Mouse (Mus musculus): Measurements from ENCODE around the gene Chek2. TPM values are rescaled to one million over a fixed set of nuclear protein-coding genes. Genes with fewer than 3 reads are reported as not detected.
A peak's percentile ranks its signal among the peaks of the same experiment; 100 is the strongest.
"Not testable (repeated sequence)": the region's sequence is repeated elsewhere in the genome, so short reads cannot be mapped to it uniquely, and the experiment has no call there.

Gene Chek2
- polyA plus RNA-seq, 1 experiment from 2014 or later, result 18.4 TPM

DNA sequence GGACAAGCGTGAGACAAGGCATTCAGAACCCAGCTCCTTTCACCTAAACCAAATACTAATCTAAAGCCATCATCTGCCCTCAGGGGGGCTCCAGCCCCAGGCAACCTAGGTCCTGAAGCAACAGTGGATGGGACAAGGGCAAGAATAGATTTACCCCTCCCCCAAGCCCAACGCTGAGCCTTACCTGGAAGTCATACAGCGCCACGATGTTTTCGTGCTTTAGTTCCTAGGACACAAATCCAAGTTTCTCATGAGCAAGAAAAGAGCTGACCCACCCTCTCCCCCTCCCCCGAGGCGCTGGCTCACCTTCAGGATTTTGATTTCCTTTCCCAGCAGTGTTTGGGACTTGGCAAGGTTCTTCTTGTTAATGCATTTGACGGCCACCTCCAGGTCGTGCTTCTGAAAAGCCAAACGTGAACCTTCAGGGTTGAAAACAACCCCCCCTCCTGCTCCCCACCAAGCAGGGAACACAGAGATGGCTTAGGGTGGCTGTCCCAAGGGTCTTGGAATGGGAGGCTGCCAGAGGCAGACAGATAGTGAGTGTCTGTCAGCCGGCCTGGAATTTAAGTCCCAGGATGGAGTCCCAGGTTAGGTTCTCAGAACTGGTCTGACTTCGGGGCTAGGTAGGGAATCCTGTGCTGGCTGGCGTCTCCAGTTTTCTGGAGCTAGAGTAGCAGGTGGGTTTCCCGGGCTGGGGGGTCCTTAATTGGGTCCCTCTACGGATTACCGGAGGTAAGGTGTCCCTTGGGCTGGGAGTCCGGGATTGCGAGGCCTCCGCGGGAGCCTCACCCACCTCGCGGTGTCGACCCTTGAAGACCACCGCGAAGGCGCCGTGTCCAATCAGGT, 30.7 kb upstream of the Chek2 start:
- 0 out of 2 replicates have a peak overlapping the region, but pooled peaks have one; percentile 43 for H3K27ac ChIP-seq
- ATAC-seq (ENCODE audit: low FRiP score, low read depth), result peak; percentile 18; the same call in 1 of the 2 replicates
- H3K9ac ChIP-seq, result peak overlapping the region; percentile 96
- WGBS, result 4% methylated on average over 27 of the region's 27 CpGs
- H3K4me2 ChIP-seq (replicated peaks), result peak overlapping the region; percentile 98
- no peaks in the 10 kb centered on the region for H3K9me3 ChIP-seq
- peaks cover 11% of the 10 kb centered on the region; the same call in 1 of the 2 replicates for H3K36me3 ChIP-seq
- peaks cover 32% of the 10 kb centered on the region for H3K4me1 ChIP-seq
- H3K4me3 ChIP-seq, result peak overlapping the region; percentile 95
- H3K27me3 ChIP-seq (replicated peaks), result no peaks in the 10 kb centered on the region

- peak within 1 kb of the TSS; percentile 95 for H3K4me3 ChIP-seq
- WGBS, result under 1% methylated on average over 80 of the region's 80 CpGs
- H3K9ac ChIP-seq, result peak within 1 kb of the TSS; percentile 96
- no peaks in the 10 kb centered on the region for H3K27me3 ChIP-seq (replicated peaks)
- no peaks in the 10 kb centered on the region for H3K9me3 ChIP-seq
- H3K36me3 ChIP-seq, result peaks cover 7% of the 10 kb centered on the region; the same call in 1 of the 2 replicates
- ATAC-seq (ENCODE audit: low FRiP score, low read depth), result peak; percentile 95
- 0 out of 2 replicates have a peak within 1 kb of the TSS, but pooled peaks have one; percentile 43 for H3K27ac ChIP-seq
- peaks cover 32% of the 10 kb centered on the region for H3K4me1 ChIP-seq
- peak within 1 kb of the TSS; percentile 98 for H3K4me2 ChIP-seq (replicated peaks)
Measured at GRCm38 (mm10) chr5:110809667-110810325, 30.0 kb upstream of the Chek2 start, which contains the start of gene Ulk1. Gene Ulk1 (minus strand): TSS chr5:110810097.

GRCm38 (mm10) chr5:110824421-110824820, 15.4 kb upstream of the Chek2 start:
- no peaks in the 10 kb centered on the region for H3K9me3 ChIP-seq

DNA sequence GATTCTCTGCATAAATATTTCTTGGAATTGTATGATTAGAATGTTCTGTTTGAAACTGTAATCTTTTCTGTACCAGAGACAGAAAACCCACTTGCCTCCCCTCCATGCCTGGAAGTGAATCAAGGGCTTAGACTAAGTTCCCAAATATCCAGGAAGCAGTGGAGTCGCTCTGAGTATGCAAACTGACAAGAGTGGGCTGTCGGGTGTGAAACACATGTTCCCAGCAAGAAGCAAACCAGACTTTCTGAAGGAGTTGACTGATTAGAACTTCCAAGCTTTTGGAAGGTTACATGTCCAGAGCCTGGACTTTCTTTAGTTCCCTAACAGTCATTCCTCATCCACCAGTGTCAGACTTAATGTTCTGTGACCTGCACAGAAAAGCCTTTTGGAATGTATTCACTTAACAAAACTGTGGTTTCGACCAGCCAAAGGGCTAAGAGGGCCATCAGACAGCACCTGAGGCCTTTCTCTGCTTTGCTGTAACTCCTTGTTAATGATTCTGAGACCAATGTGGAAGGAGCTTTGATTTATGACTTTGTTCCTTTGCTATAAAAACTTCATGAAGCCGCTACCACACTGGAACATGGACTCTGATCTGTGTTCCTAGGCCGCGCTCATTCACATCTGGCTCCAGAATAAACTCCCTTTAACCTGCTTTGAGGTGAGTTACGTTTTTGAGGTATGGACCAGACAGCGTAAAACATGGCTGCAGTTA, 12.8 kb upstream of the Chek2 start:
- WGBS, result 85% methylated on average over 8 of the region's 8 CpGs
- Histone ChIP-seq H3K27ac (no peak overlapping the region), H3K4me1 (no peaks in the 10 kb centered on the region), H3K4me3 (no peak overlapping the region), H3K27me3 (replicated peaks) (no peaks in the 10 kb centered on the region), H3K9ac (no peak overlapping the region), H3K4me2 (replicated peaks) (no peak overlapping the region), H3K36me3 (no peaks in the 10 kb centered on the region), H3K9me3 (no peaks in the 10 kb centered on the region)
- ATAC-seq (ENCODE audit: low FRiP score, low read depth), result no peak

More at GRCm38 (mm10) chr5:110824421-110824820, 15.4 kb upstream of the Chek2 start:
- Histone ChIP-seq H3K9ac (no peak overlapping the region), H3K27ac (no peak overlapping the region), H3K36me3 (no peaks in the 10 kb centered on the region), H3K27me3 (replicated peaks) (no peaks in the 10 kb centered on the region), H3K4me3 (no peak overlapping the region), H3K4me2 (replicated peaks) (no peak overlapping the region), H3K4me1 (no peaks in the 10 kb centered on the region)
- no peak for ATAC-seq (ENCODE audit: low FRiP score, low read depth)
- 90% methylated on average over 4 of the region's 4 CpGs for WGBS

DNA sequence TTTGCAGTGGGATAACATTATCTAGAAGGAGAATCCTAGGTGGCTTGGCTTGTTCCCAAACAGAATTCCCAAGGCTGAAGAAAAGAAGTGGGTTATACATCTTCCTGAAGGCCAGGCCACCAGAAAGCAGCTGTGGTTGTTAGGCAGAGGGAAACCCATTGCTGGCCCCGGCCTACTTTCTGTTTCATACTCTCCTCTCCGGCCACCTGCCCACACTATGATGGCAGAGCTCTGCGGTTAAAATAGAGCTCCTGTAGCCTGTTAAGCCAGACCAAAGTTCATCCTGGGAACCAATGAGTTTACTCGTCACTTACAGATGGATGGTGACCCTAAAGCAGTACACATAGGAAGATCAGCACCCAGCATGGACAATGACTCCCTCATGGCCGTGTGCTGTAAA, 12.2 kb upstream of the Chek2 start:
- no peak overlapping the region for H3K27ac ChIP-seq
- 92% methylated on average over 5 of the region's 5 CpGs for WGBS
- no peaks in the 10 kb centered on the region for H3K27me3 ChIP-seq (replicated peaks)
- no peak overlapping the region for H3K4me3 ChIP-seq
- no peaks in the 10 kb centered on the region for H3K4me1 ChIP-seq
- H3K36me3 ChIP-seq, result no peaks in the 10 kb centered on the region
- H3K4me2 ChIP-seq (replicated peaks), result no peak overlapping the region
- ATAC-seq (ENCODE audit: low FRiP score, low read depth), result no peak
- no peak overlapping the region for H3K9ac ChIP-seq
- H3K9me3 ChIP-seq, result no peaks in the 10 kb centered on the region

DNA sequence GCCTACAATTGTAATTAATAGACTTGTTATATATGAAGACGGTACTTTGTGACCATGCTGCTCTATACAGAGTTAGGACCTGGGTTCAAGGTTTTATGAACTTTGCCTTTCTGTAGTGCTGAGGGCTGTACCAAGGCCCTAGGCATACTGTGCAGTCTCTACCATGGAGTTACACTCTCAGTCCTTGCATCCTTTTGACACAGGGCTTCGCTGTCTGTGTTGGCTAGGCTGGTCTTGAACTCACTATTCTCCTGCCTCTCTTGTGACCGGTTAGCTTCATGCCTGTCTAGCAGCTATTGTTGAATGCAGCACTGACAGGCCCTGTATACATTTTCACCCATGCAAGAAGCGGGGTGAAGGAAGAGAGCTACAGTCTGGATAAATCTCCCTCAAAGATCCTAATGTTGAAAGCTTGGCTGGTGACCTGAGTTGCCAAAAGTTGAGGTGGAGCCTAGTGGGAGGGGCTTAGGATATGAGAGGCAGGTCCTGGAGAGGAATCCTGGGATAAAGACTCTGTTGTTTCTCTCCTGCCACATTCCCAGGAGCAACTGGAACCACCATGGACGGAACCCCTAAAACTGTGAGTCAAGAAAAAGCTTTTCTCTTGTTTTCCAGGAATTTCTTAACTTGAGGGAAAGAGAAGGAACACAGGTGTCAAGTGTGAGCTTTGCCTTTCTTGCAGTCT, 8.6 kb upstream of the Chek2 start:
- H3K4me2 ChIP-seq (replicated peaks), result no peak overlapping the region
- H3K9ac ChIP-seq, result no peak overlapping the region
- H3K27ac ChIP-seq, result no peak overlapping the region
- no peak overlapping the region for H3K4me3 ChIP-seq
- ATAC-seq (ENCODE audit: low FRiP score, low read depth), result no peak
- no peaks in the 10 kb centered on the region for H3K27me3 ChIP-seq (replicated peaks)
- WGBS, result 97% methylated on average over 5 of the region's 5 CpGs
- H3K4me1 ChIP-seq, result no peaks in the 10 kb centered on the region
- H3K9me3 ChIP-seq, result no peaks in the 10 kb centered on the region
- H3K36me3 ChIP-seq, result no peaks in the 10 kb centered on the region

GRCm38 (mm10) chr5:110835959-110836358, 3.8 kb upstream of the Chek2 start:
- peaks cover 16% of the 10 kb centered on the region for H3K4me1 ChIP-seq
- H3K9me3 ChIP-seq, result no peaks in the 10 kb centered on the region
- no peak overlapping the region for H3K4me2 ChIP-seq (replicated peaks)
- no peak overlapping the region for H3K4me3 ChIP-seq
- WGBS, result 35% methylated on average over 3 of the region's 3 CpGs
- H3K36me3 ChIP-seq, result no peaks in the 10 kb centered on the region
- H3K9ac ChIP-seq, result no peak overlapping the region
- H3K27me3 ChIP-seq (replicated peaks), result no peaks in the 10 kb centered on the region
- no peak overlapping the region for H3K27ac ChIP-seq
- ATAC-seq (ENCODE audit: low FRiP score, low read depth), result no peak

DNA sequence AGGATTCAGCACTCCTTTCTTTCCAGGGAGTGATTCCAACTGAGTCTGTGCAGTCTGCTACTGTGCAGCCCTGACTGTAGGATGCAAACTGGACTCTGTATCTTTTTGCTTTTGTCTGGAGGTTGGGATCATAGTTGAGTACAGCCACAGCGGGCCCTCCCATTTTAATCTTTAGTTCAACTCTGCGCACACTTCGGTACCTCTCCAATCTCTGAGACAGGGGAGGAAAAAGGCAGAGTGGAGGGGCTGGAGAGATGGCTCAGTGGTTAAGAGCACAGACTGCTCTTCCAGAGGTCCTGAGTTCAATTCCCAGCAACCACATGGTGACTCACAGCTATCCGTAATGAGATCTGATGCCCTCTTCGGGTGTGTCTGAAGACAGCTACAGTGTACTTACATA, 1.8 kb upstream of the Chek2 start:
- H3K9ac ChIP-seq; ATAC-seq (ENCODE audit: low FRiP score, low read depth); H3K4me3 ChIP-seq; H3K36me3 ChIP-seq; H3K27ac ChIP-seq; H3K4me2 ChIP-seq (replicated peaks); H3K27me3 ChIP-seq (replicated peaks); H3K9me3 ChIP-seq: not testable (repeated sequence)
- 84% methylated on average over 5 of the region's 5 CpGs for WGBS
- H3K4me1 ChIP-seq, result peaks cover 18% of the 10 kb centered on the region

DNA sequence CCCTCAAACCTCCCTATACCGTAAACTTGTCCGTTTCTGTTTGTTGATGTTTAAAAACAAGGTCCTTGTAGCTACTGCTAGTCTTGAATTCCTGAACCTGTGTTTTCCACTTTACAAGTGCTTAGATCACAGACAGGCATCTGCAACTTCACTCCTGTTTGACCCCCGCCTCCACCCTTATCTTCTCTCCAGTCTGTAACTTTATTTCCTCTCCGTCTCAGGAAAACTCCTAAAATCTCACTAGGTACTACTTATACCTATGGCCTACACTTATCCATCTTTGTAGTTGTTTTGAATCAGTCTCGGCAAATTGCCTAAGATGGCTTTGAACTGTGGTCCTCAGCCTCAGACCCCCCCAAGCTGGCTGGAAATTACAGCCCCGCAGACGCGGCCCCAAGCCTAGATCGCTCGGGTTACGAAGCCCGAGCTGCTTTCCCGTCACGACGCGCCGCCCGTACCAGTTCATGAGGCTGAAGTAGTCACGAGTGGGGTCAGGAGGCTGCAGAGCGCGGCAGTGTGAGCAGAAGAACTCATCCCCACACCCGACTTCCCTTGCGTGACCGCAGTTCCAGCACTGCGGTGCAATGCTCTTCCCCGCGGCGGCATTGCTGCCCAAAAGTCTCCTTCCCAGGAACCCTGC, 621 bp upstream of the Chek2 start:
- H3K4me3 ChIP-seq, result peak overlapping the region; percentile 67
- peak overlapping the region; percentile 75 for H3K4me2 ChIP-seq (replicated peaks)
- H3K4me1 ChIP-seq, result peaks cover 18% of the 10 kb centered on the region
- H3K27ac ChIP-seq, result peak overlapping the region; percentile 51; the same call in 1 of the 2 replicates
- 8% methylated on average over 28 of the region's 28 CpGs for WGBS
- H3K9ac ChIP-seq, result peak overlapping the region; percentile 60
- peak; percentile 70 for ATAC-seq (ENCODE audit: low FRiP score, low read depth)
- peaks cover 6% of the 10 kb centered on the region; the same call in 1 of the 2 replicates for H3K36me3 ChIP-seq
- H3K9me3 ChIP-seq, result no peaks in the 10 kb centered on the region
- H3K27me3 ChIP-seq (replicated peaks), result no peaks in the 10 kb centered on the region

GRCm38 (mm10) chr5:110840465-110840864, 686 bp downstream of the Chek2 start:
- H3K9me3 ChIP-seq, result no peaks in the 10 kb centered on the region
- peak overlapping the region; percentile 54 for H3K9ac ChIP-seq
- peaks cover 10% of the 10 kb centered on the region; the same call in 1 of the 2 replicates for H3K36me3 ChIP-seq
- no peaks in the 10 kb centered on the region for H3K27me3 ChIP-seq (replicated peaks)
- H3K4me3 ChIP-seq, result peak overlapping the region; percentile 67
- H3K4me2 ChIP-seq (replicated peaks), result peak overlapping the region; percentile 75
- peaks cover 18% of the 10 kb centered on the region for H3K4me1 ChIP-seq
- no peak overlapping the region for H3K27ac ChIP-seq
- no peak for ATAC-seq (ENCODE audit: low FRiP score, low read depth)
- 12% methylated on average over 4 of the region's 4 CpGs for WGBS
